In genomic region chr16:15430352-15430751, GRCm38 (mm10) we compare ENCODE assay signal across 28 mouse cellular contexts.
DNase-seq lines count a peak whose midpoint lies in the region; ATAC-seq and TF ChIP-seq lines count a peak whose summit lies in the region.
"Had no signal": no experiment of that assay in that cellular context is flagged by ENCODE, and none has a peak within 500 bp of the region (broad histone marks: within the 10 kb centered on the region; RNA-seq: fewer than 3 reads in every experiment).

No protein-coding gene starts in this region.

- no peak overlapping the region for H3K27ac ChIP-seq in kidney, postnatal 0 days
- 0 out of 2 replicates have a peak overlapping the region, but pooled peaks have one; percentile 29 for H3K27ac ChIP-seq in limb, embryonic 12.5 days
- H3K27ac ChIP-seq in limb, embryonic 10.5 days = no peak overlapping the region
- H3K27ac ChIP-seq in limb, embryonic 14.5 days (replicated peaks; ENCODE audit: low read depth, low read length) = 0 out of 2 replicates have a peak overlapping the region, but pooled peaks have one; percentile 16
- H3K27ac ChIP-seq in stomach, embryonic 16.5 days (ENCODE audit: low read length) = peak overlapping the region; percentile 2; the same call in 1 of the 2 replicates
- H3K27ac ChIP-seq: embryonic facial prominence, embryonic 13.5 days; embryonic facial prominence, embryonic 15.5 days; forebrain, embryonic 10.5 days; forebrain, embryonic 12.5 days had no signal

- no peak overlapping the region for H3K4me3 ChIP-seq in kidney, postnatal 0 days (replicated peaks; ENCODE audit: low read depth, low read length)
- no peak overlapping the region for H3K4me3 ChIP-seq in limb, embryonic 12.5 days (replicated peaks)
- no peak overlapping the region for H3K4me3 ChIP-seq in limb, embryonic 10.5 days
- H3K4me3 ChIP-seq in limb, embryonic 14.5 days (replicated peaks; ENCODE audit: low read length) = no peak overlapping the region
- H3K4me3 ChIP-seq in stomach, embryonic 16.5 days (replicated peaks; ENCODE audit: low read length) = no peak overlapping the region
- H3K4me3 ChIP-seq: embryonic facial prominence, embryonic 13.5 days; embryonic facial prominence, embryonic 15.5 days; erythroblast, embryonic 14.5 days; forebrain, embryonic 10.5 days; forebrain, embryonic 12.5 days had no signal

- no peaks in the 10 kb centered on the region for H3K36me3 ChIP-seq in kidney, postnatal 0 days (ENCODE audit: insufficient read depth, low read length)
- H3K36me3 ChIP-seq in limb, embryonic 12.5 days = no peaks in the 10 kb centered on the region
- H3K36me3 ChIP-seq in limb, embryonic 10.5 days = no peaks in the 10 kb centered on the region
- H3K36me3 ChIP-seq in limb, embryonic 14.5 days (ENCODE audit: control insufficient read depth, insufficient read depth, low read length) = no peaks in the 10 kb centered on the region
- no peaks in the 10 kb centered on the region for H3K36me3 ChIP-seq in stomach, embryonic 16.5 days (ENCODE audit: control insufficient read depth, insufficient read depth, low read length)
- H3K36me3 ChIP-seq: embryonic facial prominence, embryonic 13.5 days; embryonic facial prominence, embryonic 15.5 days; forebrain, embryonic 10.5 days; forebrain, embryonic 12.5 days; G1E had no signal

- ATAC-seq in kidney, postnatal 0 days (replicated peaks; ENCODE audit: low FRiP score, low read depth) = no peak
- ATAC-seq in limb, embryonic 12.5 days (ENCODE audit: insufficient number of reproducible peaks, insufficient read depth, low FRiP score, low TSS enrichment, low read depth) = no peak
- ATAC-seq in limb, embryonic 14.5 days (ENCODE audit: low FRiP score, low read depth) = no peak
- ATAC-seq in stomach, embryonic 16.5 days (ENCODE audit: insufficient read depth, low FRiP score) = peak; percentile 58; the same call in 1 of the 2 replicates
- ATAC-seq in granulocyte monocyte progenitor cell, adult 5-6 weeks (replicated peaks; ENCODE audit: poor library complexity, severe bottlenecking) = no peak
- ATAC-seq: activated CD4-positive, CD25-positive, alpha-beta regulatory T cell, adult 4 months; CD4-positive, CD25-positive, alpha-beta regulatory T cell, adult 4 months; forebrain, embryonic 14.5 days; Patski had no signal

- H3K9ac ChIP-seq in kidney, postnatal 0 days (ENCODE audit: low read depth, low read length) = no peak overlapping the region
- no peak overlapping the region for H3K9ac ChIP-seq in limb, embryonic 12.5 days (replicated peaks)
- no peak overlapping the region for H3K9ac ChIP-seq in limb, embryonic 14.5 days (ENCODE audit: low read depth, low read length, severe bottlenecking)
- no peak overlapping the region for H3K9ac ChIP-seq in stomach, embryonic 16.5 days (ENCODE audit: low read length)
- H3K9ac ChIP-seq: embryonic facial prominence, embryonic 13.5 days; embryonic facial prominence, embryonic 15.5 days; forebrain, embryonic 12.5 days had no signal

- H3K4me1 ChIP-seq in kidney, postnatal 0 days (replicated peaks; ENCODE audit: insufficient read depth, low read length) = no peaks in the 10 kb centered on the region
- H3K4me1 ChIP-seq in limb, embryonic 12.5 days (replicated peaks) = 0 out of 2 replicates have a peak, but pooled peaks cover 3% of the 10 kb centered on the region
- H3K4me1 ChIP-seq in limb, embryonic 10.5 days = no peaks in the 10 kb centered on the region
- H3K4me1 ChIP-seq in limb, embryonic 14.5 days (ENCODE audit: control insufficient read depth, insufficient read depth, low read length) = no peaks in the 10 kb centered on the region
- H3K4me1 ChIP-seq in stomach, embryonic 16.5 days (ENCODE audit: control insufficient read depth, insufficient read depth, low read length) = peaks cover 5% of the 10 kb centered on the region; the same call in 1 of the 2 replicates
- H3K4me1 ChIP-seq: embryonic facial prominence, embryonic 15.5 days; forebrain, embryonic 10.5 days; forebrain, embryonic 12.5 days had no signal

- WGBS in kidney, postnatal 0 days = 60% methylated on average over 3 of the region's 3 CpGs
- WGBS in limb, embryonic 12.5 days = 65% methylated on average over 3 of the region's 3 CpGs
- WGBS in limb, embryonic 10.5 days = 85% methylated on average over 3 of the region's 3 CpGs
- 65% methylated on average over 3 of the region's 3 CpGs for WGBS in limb, embryonic 14.5 days
- WGBS in stomach, embryonic 16.5 days = 41% methylated on average over 3 of the region's 3 CpGs

- no peak for TF ChIP-seq CTCF in kidney, postnatal 0 days (IDR thresholded peaks at IDR 0.05; ENCODE audit: low read depth)

- no peaks in the 10 kb centered on the region for H3K27me3 ChIP-seq in kidney, postnatal 0 days (ENCODE audit: insufficient read depth, low read length)
- H3K27me3 ChIP-seq in limb, embryonic 12.5 days = no peaks in the 10 kb centered on the region
- H3K27me3 ChIP-seq in limb, embryonic 10.5 days (ENCODE audit: low read depth, poor library complexity, severe bottlenecking) = no peaks in the 10 kb centered on the region
- no peaks in the 10 kb centered on the region for H3K27me3 ChIP-seq in limb, embryonic 14.5 days (ENCODE audit: control insufficient read depth, insufficient read depth, low read length)
- no peaks in the 10 kb centered on the region for H3K27me3 ChIP-seq in stomach, embryonic 16.5 days (ENCODE audit: control insufficient read depth, insufficient read depth, low read length)
- H3K27me3 ChIP-seq: CH12.LX; embryonic facial prominence, embryonic 13.5 days; embryonic facial prominence, embryonic 15.5 days; forebrain, embryonic 12.5 days; Patski had no signal

- no peaks in the 10 kb centered on the region for H3K9me3 ChIP-seq in kidney, postnatal 0 days (replicated peaks; ENCODE audit: low read length)
- H3K9me3 ChIP-seq in limb, embryonic 12.5 days = no peaks in the 10 kb centered on the region
- H3K9me3 ChIP-seq in limb, embryonic 10.5 days (replicated peaks) = no peaks in the 10 kb centered on the region
- H3K9me3 ChIP-seq in limb, embryonic 14.5 days (ENCODE audit: control insufficient read depth, low read length) = no peaks in the 10 kb centered on the region
- H3K9me3 ChIP-seq in stomach, embryonic 16.5 days (replicated peaks; ENCODE audit: control insufficient read depth, low read length) = no peaks in the 10 kb centered on the region
- H3K9me3 ChIP-seq: embryonic facial prominence, embryonic 13.5 days; embryonic facial prominence, embryonic 15.5 days; forebrain, embryonic 12.5 days; G1E had no signal

- TF ChIP-seq POLR2A in limb, embryonic 14.5 days (IDR thresholded peaks at IDR 0.05; ENCODE audit: borderline replicate concordance, extremely low read depth, insufficient read depth, insufficient read length) = no peak

- DNase-seq in kidney, postnatal 0 days (ENCODE audit: low spot score) = peak; percentile 46
- no peak for DNase-seq in kidney, postnatal 10 days
- no peak for DNase-seq in limb, embryonic 10.5 days (ENCODE audit: low spot score)
- no peak for DNase-seq in limb, embryonic 14.5 days (ENCODE audit: low spot score)
- DNase-seq: adrenal gland, adult 8-10 months; adrenal gland, postnatal 14 days; adrenal gland, postnatal 36 days; B cell, adult 2 months; cerebellum, adult 11-12 months; cerebellum, adult 2 months; cerebellum, adult 9-10 months; cerebellum, postnatal 14 days; cerebellum, postnatal 36 days; embryo, embryonic 11 days had no signal

- no peak overlapping the region for H3K4me2 ChIP-seq in kidney, postnatal 0 days (ENCODE audit: low read length)
- H3K4me2 ChIP-seq in limb, embryonic 12.5 days = no peak overlapping the region
- no peak overlapping the region for H3K4me2 ChIP-seq in limb, embryonic 14.5 days (replicated peaks; ENCODE audit: low read depth, low read length, severe bottlenecking)
- H3K4me2 ChIP-seq in stomach, embryonic 16.5 days (ENCODE audit: low read depth, low read length) = no peak overlapping the region
- H3K4me2 ChIP-seq: embryonic facial prominence, embryonic 13.5 days; embryonic facial prominence, embryonic 15.5 days; forebrain, embryonic 12.5 days had no signal

Comparison
In these comparisons a context has a peak if more than half of its experiments do, and no peak if none do; other contexts are left out.
1. H3K27ac ChIP-seq: peak in limb, embryonic 12.5 days (single experiment), limb, embryonic 14.5 days (single experiment) and stomach, embryonic 16.5 days (single experiment); none in kidney, postnatal 0 days (single experiment) and limb, embryonic 10.5 days (single experiment).